Mouse (Mus musculus) intestine, embryonic 16.5 days (tissue): ENCODE results near the gene Srp68. TPM values are rescaled to one million over a fixed set of nuclear protein-coding genes. Genes with fewer than 3 reads are reported as not detected.

Source experiments
- ATAC-seq: fragments of 200-750 bp; cut with Nextera tagmentation; 2 replicates; pipeline ENCODE4 v1.8.0; 2017; ENCODE audit warnings: moderate TSS enrichment, moderate library complexity
- H3K27ac ChIP-seq: fragments of 300-500 bp; sonication (generic); 2 replicates; pipeline ENCODE4 v1.5.1; 2014; ENCODE audit warnings: mild to moderate bottlenecking, low read length
- H3K27me3 ChIP-seq: fragments of 300-500 bp; sonication (generic); replicated peaks from 2 replicates; pipeline ENCODE4 v1.6.1; 2014; ENCODE audit warnings: low read length, control low read depth, mixed read lengths; ENCODE audit not compliant: control insufficient read depth, insufficient read depth
- H3K36me3 ChIP-seq: fragments of 300-500 bp; sonication (generic); 2 replicates; pipeline ENCODE4 v1.6.1; 2014; ENCODE audit warnings: low read length, control low read depth; ENCODE audit not compliant: control insufficient read depth, insufficient read depth
- H3K4me1 ChIP-seq: fragments of 300-500 bp; sonication (generic); 2 replicates; pipeline ENCODE4 v1.6.1; 2014; ENCODE audit warnings: low read length, control low read depth, mixed read lengths; ENCODE audit not compliant: control insufficient read depth, insufficient read depth
- H3K4me2 ChIP-seq: fragments of 300-500 bp; sonication (generic); 2 replicates; pipeline ENCODE4 v1.6.1; 2014; ENCODE audit warnings: low read depth, low read length, control low read depth
- H3K4me3 ChIP-seq: fragments of 300-500 bp; sonication (generic); 2 replicates; pipeline ENCODE4 v1.5.1; 2014; ENCODE audit warnings: mild to moderate bottlenecking, low read length
- H3K9ac ChIP-seq: fragments of 300-500 bp; sonication (generic); 2 replicates; pipeline ENCODE4 v1.6.1; 2014; ENCODE audit warnings: low read depth, low read length
- H3K9me3 ChIP-seq: fragments of 300-500 bp; sonication (generic); 2 replicates; pipeline ENCODE4 v1.6.1; 2016; ENCODE audit warnings: low read length, control low read depth; ENCODE audit not compliant: control insufficient read depth
- WGBS: fragments of 180-500 bp; shearing (Covaris S2); extraction: QIAGEN DNeasy Blood & Tissue Kit; methylation state at CpG from one replicate; pipeline ENCODE4 v1.1.7; 2014; 5-methylcytosine and 5-hydroxymethylcytosine counted together
- polyA plus RNA-seq: library from polyadenylated mRNA; unstranded; fragments of >200 nt; fragmentation: Nextera tagmentation; extraction: Ambion mirVana; gene quantifications from 2 replicates; pipeline ENCODE4 v1.2.1, GENCODE M21; 2015

The Srp68 gene
- polyA plus RNA-seq, 1 experiment from 2014 or later: 90.9 TPM

DNA sequence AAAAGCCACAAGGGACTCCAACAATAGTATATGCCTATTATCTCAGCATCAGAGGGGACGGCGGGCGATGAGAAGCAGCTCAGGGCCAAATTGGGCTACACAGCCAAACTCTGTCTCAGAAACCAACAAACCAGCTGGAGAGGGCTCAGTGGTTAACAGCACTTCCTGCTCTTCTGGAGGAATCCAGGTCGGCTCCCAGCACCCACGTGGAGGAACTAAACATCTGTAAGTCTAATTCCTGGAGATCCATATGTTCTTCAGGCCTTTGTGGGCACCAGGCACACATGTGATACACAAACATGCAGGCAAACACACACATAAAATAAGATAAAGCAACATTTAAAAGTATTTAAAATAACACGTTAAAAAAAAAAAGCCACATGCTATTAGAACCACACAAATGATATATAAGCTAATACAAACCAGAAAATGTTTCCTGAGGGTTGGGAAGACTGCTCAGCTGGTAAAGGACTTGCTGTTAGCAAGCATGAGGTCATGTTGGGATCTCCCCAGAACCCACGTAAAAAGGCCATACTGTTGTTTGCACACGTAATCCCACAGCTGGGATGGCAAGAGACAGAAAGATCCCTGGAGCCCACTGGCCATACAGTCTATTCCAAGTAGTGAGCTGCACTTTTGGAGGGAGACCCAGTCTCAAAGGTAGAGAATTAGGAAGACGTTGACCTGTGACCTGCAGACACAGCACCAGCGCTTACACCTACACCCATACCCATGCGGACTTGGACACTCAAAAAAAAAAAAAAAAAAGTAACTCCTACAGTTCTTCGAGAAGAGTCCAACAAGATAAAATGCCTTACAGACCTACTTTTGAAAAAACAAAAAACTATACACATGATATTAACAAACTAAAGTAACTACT lies 1.2 kb downstream of the Srp68 start:
- no peak for ATAC-seq
- no peaks in the 10 kb centered on the region for H3K9me3 ChIP-seq
- peak overlapping the region; percentile 84 for H3K4me2 ChIP-seq
- peaks cover 8% of the 10 kb centered on the region for H3K36me3 ChIP-seq
- no peak overlapping the region for H3K27ac ChIP-seq
- H3K27me3 ChIP-seq: no peaks in the 10 kb centered on the region
- peaks cover 9% of the 10 kb centered on the region for H3K4me1 ChIP-seq
- peak overlapping the region; percentile 95 for H3K9ac ChIP-seq
- peak overlapping the region; percentile 96 for H3K4me3 ChIP-seq
- 47% methylated on average over 12 of the region's 12 CpGs for WGBS

- Histone ChIP-seq H3K27ac (no peak overlapping the region), H3K36me3 (peaks cover 19% of the 10 kb centered on the region), H3K4me2 (no peak overlapping the region), H3K4me3 (no peak overlapping the region), H3K27me3 (no peaks in the 10 kb centered on the region), H3K4me1 (peaks cover 9% of the 10 kb centered on the region), H3K9ac (no peak overlapping the region), H3K9me3 (no peaks in the 10 kb centered on the region)
- ATAC-seq: no peak
- WGBS: 88% methylated on average over 8 of the region's 8 CpGs
Observed at GRCm38 (mm10) chr11:116269560-116269959, 4.5 kb downstream of the Srp68 start.

GRCm38 (mm10) chr11:116268313-116268712 lies 5.7 kb downstream of the Srp68 start:
- ATAC-seq: peak; percentile 61
- 83% methylated on average over 6 of the region's 6 CpGs for WGBS
- H3K36me3 ChIP-seq: peaks cover 26% of the 10 kb centered on the region

GRCm38 (mm10) chr11:116267637-116268036 lies 6.4 kb downstream of the Srp68 start:
- Histone ChIP-seq H3K27me3 (no peaks in the 10 kb centered on the region), H3K36me3 (peaks cover 30% of the 10 kb centered on the region), H3K4me1 (peaks cover 3% of the 10 kb centered on the region), H3K27ac (peak overlapping the region; percentile 57; the same call in 1 of the 2 replicates), H3K9me3 (no peaks in the 10 kb centered on the region), H3K4me2 (no peak overlapping the region), H3K9ac (peak overlapping the region; percentile 53; the same call in 1 of the 2 replicates), H3K4me3 (no peak overlapping the region)
- WGBS: 83% methylated on average over 8 of the region's 8 CpGs
- no peak for ATAC-seq

More at GRCm38 (mm10) chr11:116268313-116268712, 5.7 kb downstream of the Srp68 start:
- Histone ChIP-seq H3K9ac (0 out of 2 replicates have a peak overlapping the region, but pooled peaks have one; percentile 53), H3K4me1 (peaks cover 9% of the 10 kb centered on the region), H3K27ac (peak overlapping the region; percentile 57), H3K4me3 (no peak overlapping the region), H3K4me2 (no peak overlapping the region), H3K9me3 (no peaks in the 10 kb centered on the region), H3K27me3 (no peaks in the 10 kb centered on the region)

- no peaks in the 10 kb centered on the region for H3K27me3 ChIP-seq
- WGBS: 90% methylated on average over 4 of the region's 4 CpGs
- H3K9ac ChIP-seq: no peak overlapping the region
- no peak for ATAC-seq
- H3K36me3 ChIP-seq: peaks cover 31% of the 10 kb centered on the region
- no peak overlapping the region for H3K27ac ChIP-seq
- H3K4me2 ChIP-seq: no peak overlapping the region
- no peaks in the 10 kb centered on the region for H3K9me3 ChIP-seq
- no peak overlapping the region for H3K4me3 ChIP-seq
- no peaks in the 10 kb centered on the region for H3K4me1 ChIP-seq
Observed at GRCm38 (mm10) chr11:116265850-116266249, 8.2 kb downstream of the Srp68 start.

DNA sequence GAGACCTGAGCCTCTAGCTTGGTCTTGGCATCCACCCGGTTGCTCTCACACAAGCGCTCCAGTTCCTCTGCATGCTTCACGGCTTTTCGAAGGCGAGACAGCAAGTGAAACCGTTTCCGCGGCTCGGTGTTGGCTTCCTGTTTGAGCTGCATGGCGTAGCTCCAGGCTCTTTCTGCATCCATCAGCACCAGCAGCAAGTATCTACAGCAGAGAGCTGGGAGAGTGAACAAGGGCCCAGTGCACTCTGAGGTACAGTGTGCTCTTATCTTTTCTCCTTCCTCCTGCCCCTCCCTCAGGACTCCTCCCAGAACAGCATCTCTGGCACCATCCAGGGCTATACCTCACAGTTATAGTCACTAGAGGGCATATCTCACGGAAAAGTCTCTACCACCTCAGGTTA lies 8.7 kb downstream of the Srp68 start:
- WGBS: 89% methylated on average over 11 of the region's 11 CpGs
- no peaks in the 10 kb centered on the region for H3K9me3 ChIP-seq
- no peaks in the 10 kb centered on the region for H3K27me3 ChIP-seq
- H3K4me3 ChIP-seq: no peak overlapping the region
- no peak overlapping the region for H3K4me2 ChIP-seq
- ATAC-seq: no peak
- H3K9ac ChIP-seq: no peak overlapping the region
- H3K27ac ChIP-seq: no peak overlapping the region
- peaks cover 30% of the 10 kb centered on the region for H3K36me3 ChIP-seq
- peaks cover 4% of the 10 kb centered on the region; the same call in 1 of the 2 replicates for H3K4me1 ChIP-seq

GRCm38 (mm10) chr11:116260259-116260658 lies 13.8 kb downstream of the Srp68 start:
- no peaks in the 10 kb centered on the region for H3K9me3 ChIP-seq
- H3K27ac ChIP-seq: peak overlapping the region; percentile 60
- 73% methylated on average over 7 of the region's 7 CpGs for WGBS
- H3K36me3 ChIP-seq: peaks cover 30% of the 10 kb centered on the region
- no peaks in the 10 kb centered on the region for H3K27me3 ChIP-seq
- no peak overlapping the region for H3K9ac ChIP-seq
- peak; percentile 60; the same call in 1 of the 2 replicates for ATAC-seq
- H3K4me3 ChIP-seq: no peak overlapping the region
- H3K4me2 ChIP-seq: no peak overlapping the region
- peaks cover 8% of the 10 kb centered on the region; the same call in 1 of the 2 replicates for H3K4me1 ChIP-seq

DNA sequence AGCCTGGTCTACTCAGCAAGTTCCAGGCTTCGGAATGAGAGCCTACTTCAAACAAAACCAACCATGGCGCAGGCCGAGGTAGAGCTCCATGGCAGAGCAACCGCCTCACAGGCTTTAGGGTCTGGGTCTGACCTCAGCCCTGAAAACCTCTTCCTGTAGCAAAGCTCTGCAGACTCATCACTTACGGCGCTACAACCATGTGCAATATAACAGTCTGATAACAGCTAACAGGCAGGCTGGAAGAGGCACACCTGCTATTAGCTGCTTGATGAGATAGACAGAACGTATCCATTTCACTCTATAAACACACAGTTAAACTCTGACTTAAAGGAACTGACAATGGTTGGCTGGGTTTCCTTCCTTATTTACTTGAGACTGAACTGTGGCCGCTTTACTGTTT lies 14.6 kb downstream of the Srp68 start:
- H3K36me3 ChIP-seq: peaks cover 27% of the 10 kb centered on the region
- H3K27me3 ChIP-seq: no peaks in the 10 kb centered on the region
- H3K4me3 ChIP-seq: no peak overlapping the region
- no peaks in the 10 kb centered on the region for H3K9me3 ChIP-seq
- ATAC-seq: peak; percentile 52
- no peak overlapping the region for H3K4me2 ChIP-seq
- 74% methylated on average over 8 of the region's 8 CpGs for WGBS
- peaks cover 8% of the 10 kb centered on the region; the same call in 1 of the 2 replicates for H3K4me1 ChIP-seq
- H3K27ac ChIP-seq: peak overlapping the region; percentile 60; the same call in 1 of the 2 replicates
- H3K9ac ChIP-seq: no peak overlapping the region

DNA sequence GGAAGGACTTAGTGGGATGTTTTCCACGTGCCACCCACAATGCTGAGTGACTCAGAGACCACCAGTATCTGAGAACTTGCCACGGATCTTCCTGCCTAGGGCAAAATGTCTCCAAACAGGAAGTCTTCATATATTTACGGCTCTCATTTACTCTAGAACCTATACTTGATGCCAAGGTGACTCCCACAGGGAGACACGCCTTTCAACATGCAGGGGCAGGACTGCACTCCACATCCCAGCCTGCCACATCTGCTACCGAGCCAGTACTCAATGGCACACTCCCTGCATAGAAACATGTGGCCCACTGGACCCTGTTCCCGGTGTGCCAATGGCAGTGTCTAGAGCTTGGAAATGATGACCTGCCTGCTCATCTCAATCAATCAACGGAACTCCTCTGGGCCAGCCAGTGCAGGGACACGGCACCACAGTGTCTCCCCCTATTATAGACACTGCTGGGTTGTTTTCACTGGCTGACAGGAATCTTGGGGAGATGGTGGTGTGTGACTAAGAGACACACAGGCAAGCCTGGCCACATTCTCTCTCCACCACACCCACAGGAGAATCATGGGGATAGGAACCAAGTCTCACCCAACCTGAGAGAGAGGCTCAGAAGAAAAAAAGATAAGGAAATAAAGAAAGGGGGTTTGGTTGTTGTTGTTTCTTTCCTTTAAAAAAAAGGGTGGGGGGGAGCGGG lies 17.9 kb downstream of the Srp68 start:
- 73% methylated on average over 9 of the region's 9 CpGs for WGBS
- Histone ChIP-seq H3K36me3 (peaks cover 35% of the 10 kb centered on the region), H3K9me3 (no peaks in the 10 kb centered on the region), H3K4me1 (peaks cover 8% of the 10 kb centered on the region; the same call in 1 of the 2 replicates), H3K4me2 (no peak overlapping the region), H3K27ac (no peak overlapping the region), H3K27me3 (no peaks in the 10 kb centered on the region), H3K4me3 (no peak overlapping the region), H3K9ac (no peak overlapping the region)
- no peak for ATAC-seq
